Comparison of ENCODE assay signal across 9 mouse cellular contexts in genomic region chr4:139470198-139470597, GRCm38 (mm10).
DNase-seq lines count a peak whose midpoint lies in the region; ATAC-seq lines count a peak whose summit lies in the region.
"Had no signal": no experiment of that assay in that cellular context is flagged by ENCODE, and none has a peak within 500 bp of the region (broad histone marks: within the 10 kb centered on the region; RNA-seq: fewer than 3 reads in every experiment).

No protein-coding gene starts in this region.

- no peak overlapping the region for H3K4me3 ChIP-seq in hindbrain, embryonic 14.5 days (replicated peaks; ENCODE audit: low read length)
- H3K4me3 ChIP-seq: limb, embryonic 13.5 days had no signal

- 46% methylated on average over 7 of the region's 7 CpGs for WGBS in hindbrain, embryonic 14.5 days

- no peak overlapping the region for H3K27ac ChIP-seq in hindbrain, embryonic 14.5 days
- H3K27ac ChIP-seq: limb, embryonic 13.5 days had no signal

- ATAC-seq in hindbrain, embryonic 14.5 days (ENCODE audit: low FRiP score): 0 out of 2 replicates have a peak, but pooled peaks have one; percentile 40

- peak; percentile 84 for DNase-seq in NIH3T3 (ENCODE audit: low read depth)
- peak; percentile 92 for DNase-seq in cerebellum, adult 8-10 months
- DNase-seq in frontal cortex, postnatal 14 days (ENCODE audit: low spot score in 2 of 2): peak; percentile 51 to 73
- DNase-seq in hindbrain, embryonic 14.5 days (ENCODE audit: low spot score): peak; percentile 88
- peak; percentile 82 to 84 for DNase-seq in layer of hippocampus, postnatal 10 days (ENCODE audit: low spot score in 2 of 2)
- peak; percentile 91 for DNase-seq in lung, postnatal 10 days
- DNase-seq in retina, embryonic 14.5 days (ENCODE audit: low spot score): peak; percentile 89
- peak; percentile 73 for DNase-seq in thymus, postnatal 25 days

- no peaks in the 10 kb centered on the region for H3K4me1 ChIP-seq in hindbrain, embryonic 14.5 days (replicated peaks; ENCODE audit: control insufficient read depth, insufficient read depth, low read length)
- H3K4me1 ChIP-seq: limb, embryonic 13.5 days had no signal

- no peak overlapping the region for H3K4me2 ChIP-seq in hindbrain, embryonic 14.5 days (replicated peaks)
- H3K4me2 ChIP-seq: limb, embryonic 13.5 days had no signal

- peaks cover 99% of the 10 kb centered on the region for H3K36me3 ChIP-seq in hindbrain, embryonic 14.5 days (replicated peaks; ENCODE audit: control insufficient read depth, insufficient read depth)

- no peaks in the 10 kb centered on the region for H3K9me3 ChIP-seq in hindbrain, embryonic 14.5 days (ENCODE audit: control insufficient read depth, low read length)
- H3K9me3 ChIP-seq: limb, embryonic 13.5 days had no signal

- H3K27me3 ChIP-seq in hindbrain, embryonic 14.5 days (ENCODE audit: control insufficient read depth, insufficient read depth, low read length): no peaks in the 10 kb centered on the region
- H3K27me3 ChIP-seq: limb, embryonic 13.5 days had no signal

- no peak overlapping the region for H3K9ac ChIP-seq in hindbrain, embryonic 14.5 days
- H3K9ac ChIP-seq: limb, embryonic 13.5 days had no signal
